Mouse (Mus musculus) lung, embryonic 16.5 days (tissue): Measurements from ENCODE around the gene Cdk19. TPM values are rescaled to one million over a fixed set of nuclear protein-coding genes. Genes with fewer than 3 reads are reported as not detected.

ENCODE experiments used
- ATAC-seq: fragments of 200-750 bp; cut with Nextera tagmentation; 2 replicates; pipeline ENCODE4 v1.8.0; 2017; ENCODE audit warnings: low read depth, mild to moderate bottlenecking, moderate library complexity
- H3K27ac ChIP-seq: fragments of 300-500 bp; sonication (generic); 2 replicates; pipeline ENCODE4 v1.5.1; 2014; ENCODE audit warnings: mild to moderate bottlenecking, control low read depth, low read length
- H3K27me3 ChIP-seq: fragments of 300-500 bp; sonication (generic); 2 replicates; pipeline ENCODE4 v1.6.1; 2014; ENCODE audit warnings: low read depth, low read length, mixed read lengths; ENCODE audit not compliant: control insufficient read depth, insufficient read depth
- H3K36me3 ChIP-seq: fragments of 300-500 bp; sonication (generic); 2 replicates; pipeline ENCODE4 v1.6.1; 2014; ENCODE audit warnings: low read length; ENCODE audit not compliant: control insufficient read depth, insufficient read depth
- H3K4me1 ChIP-seq: fragments of 300-500 bp; sonication (generic); replicated peaks from 2 replicates; pipeline ENCODE4 v1.6.1; 2014; ENCODE audit warnings: low read length, mixed read lengths; ENCODE audit not compliant: control insufficient read depth, insufficient read depth
- H3K4me2 ChIP-seq: fragments of 300-500 bp; sonication (generic); 2 replicates; pipeline ENCODE4 v1.6.1; 2014; ENCODE audit warnings: low read depth, low read length, control low read depth
- H3K4me3 ChIP-seq: fragments of 300-500 bp; sonication (generic); 2 replicates; pipeline ENCODE4 v1.5.1; 2014; ENCODE audit warnings: mild to moderate bottlenecking, low read length, control low read depth
- H3K9ac ChIP-seq: fragments of 300-500 bp; sonication (generic); 2 replicates; pipeline ENCODE4 v1.6.1; 2014; ENCODE audit warnings: low read length, control low read depth
- H3K9me3 ChIP-seq: fragments of 300-500 bp; sonication (generic); 2 replicates; pipeline ENCODE4 v1.6.1; 2016; ENCODE audit warnings: low read length; ENCODE audit not compliant: control insufficient read depth
- WGBS: fragments of 180-500 bp; shearing (Covaris S2); extraction: QIAGEN DNeasy Blood & Tissue Kit; methylation state at CpG from one replicate; pipeline ENCODE4 v1.1.7; 2014; 5-methylcytosine and 5-hydroxymethylcytosine counted together
- polyA plus RNA-seq: library from polyadenylated mRNA; unstranded; fragments of >200 nt; fragmentation: Nextera tagmentation; extraction: Ambion mirVana; gene quantifications from 2 replicates; pipeline ENCODE4 v1.2.1, GENCODE M21; 2015

The Cdk19 gene
- polyA plus RNA-seq, 1 experiment from 2014 or later: 9.8 TPM

DNA sequence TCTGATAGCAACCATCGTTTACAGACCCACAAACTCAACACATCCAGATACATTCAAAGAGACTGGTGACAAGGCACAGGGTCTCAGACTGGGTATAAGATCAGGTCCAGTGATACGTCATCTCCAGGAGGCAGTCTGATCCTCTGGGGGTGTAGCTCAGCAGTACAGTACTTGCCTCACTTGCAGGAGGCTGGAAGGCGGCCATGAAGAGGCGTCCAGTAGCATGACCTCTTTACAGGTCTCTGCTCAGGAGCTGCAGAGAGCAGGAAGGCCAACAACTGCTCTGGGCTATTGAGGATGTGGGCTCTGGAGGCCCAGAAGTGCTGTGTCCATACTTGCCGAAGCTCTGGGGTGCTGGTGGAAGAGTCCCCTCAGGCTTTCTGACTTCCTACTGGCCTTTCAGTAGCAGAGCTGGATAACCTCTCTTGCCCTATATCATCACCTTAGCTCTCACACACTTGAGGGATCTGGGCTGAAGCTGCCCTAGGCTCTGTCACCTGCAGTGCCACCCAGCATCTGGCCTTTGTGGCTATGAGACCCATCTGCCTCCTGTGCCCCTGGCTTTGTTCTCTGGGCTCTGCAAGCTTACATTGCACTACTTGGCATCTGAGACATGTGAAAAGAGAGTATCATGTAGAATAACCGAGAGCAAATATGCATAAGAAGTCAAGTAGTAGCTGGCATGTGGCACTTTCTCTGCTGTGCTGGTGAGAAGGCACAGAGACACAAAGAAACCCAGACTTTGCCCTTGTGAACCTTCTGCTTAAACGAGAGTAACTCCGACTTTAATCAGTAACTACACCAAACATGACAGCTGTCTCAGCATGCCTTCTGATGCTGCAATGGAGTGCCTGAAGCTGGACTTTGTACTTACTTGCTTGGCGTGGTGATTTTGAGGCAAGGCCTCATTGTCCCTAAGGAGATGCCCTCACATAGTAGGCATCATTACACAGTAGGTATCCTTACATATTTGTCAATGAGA is 155.1 kb downstream of the Cdk19 start:
- H3K4me3 ChIP-seq: no peak overlapping the region
- H3K9ac ChIP-seq: no peak overlapping the region
- ATAC-seq: no peak
- H3K4me2 ChIP-seq: no peak overlapping the region
- H3K27ac ChIP-seq: no peak overlapping the region
- peaks cover 3% of the 10 kb centered on the region; the same call in 1 of the 2 replicates for H3K4me1 ChIP-seq
- no peaks in the 10 kb centered on the region for H3K36me3 ChIP-seq
- H3K27me3 ChIP-seq: no peaks in the 10 kb centered on the region
- no peaks in the 10 kb centered on the region for H3K9me3 ChIP-seq
- 57% methylated on average over 9 of the region's 9 CpGs for WGBS

DNA sequence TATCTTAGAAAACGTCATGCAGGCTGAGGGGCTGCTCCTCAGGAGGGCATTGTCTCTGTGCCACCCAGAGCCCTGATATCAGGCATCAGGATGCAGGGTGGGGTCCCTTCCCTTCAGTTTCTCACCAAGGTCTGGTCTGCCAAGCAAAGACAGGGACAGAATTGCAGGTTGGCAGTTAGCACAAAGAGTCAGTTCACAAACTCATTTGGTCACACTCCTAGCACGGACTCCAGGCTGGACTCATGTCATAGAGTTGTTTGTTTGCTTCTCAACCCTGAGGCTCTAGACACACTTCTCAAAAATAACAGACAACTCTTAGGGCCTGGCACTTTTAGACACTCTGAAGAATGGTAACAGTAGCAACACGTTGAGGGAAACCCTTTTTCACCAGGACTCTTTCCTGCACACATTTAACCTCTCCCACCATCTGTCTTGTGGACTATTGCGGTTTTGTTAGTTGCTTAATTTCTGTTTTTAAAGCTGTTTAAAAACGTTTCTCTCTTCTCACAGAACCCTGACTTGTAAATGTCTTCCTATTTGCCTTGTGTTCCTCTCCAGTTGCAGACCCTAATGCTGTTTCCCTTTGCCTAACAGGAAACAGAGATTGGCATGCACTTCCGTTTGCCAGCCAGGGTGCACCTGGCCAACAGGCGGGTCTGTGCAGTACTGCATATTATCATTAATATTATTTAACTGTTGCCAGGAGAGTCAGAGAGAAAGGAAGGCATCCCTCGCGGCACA is 158.1 kb downstream of the Cdk19 start:
- no peaks in the 10 kb centered on the region for H3K27me3 ChIP-seq
- no peaks in the 10 kb centered on the region for H3K9me3 ChIP-seq
- H3K4me2 ChIP-seq: no peak overlapping the region
- H3K4me1 ChIP-seq: peaks cover 3% of the 10 kb centered on the region; the same call in 1 of the 2 replicates
- WGBS: 46% methylated on average over 9 of the region's 9 CpGs
- no peak overlapping the region for H3K9ac ChIP-seq
- no peak for ATAC-seq
- H3K4me3 ChIP-seq: no peak overlapping the region
- H3K36me3 ChIP-seq: no peaks in the 10 kb centered on the region
- H3K27ac ChIP-seq: peak overlapping the region; percentile 33

DNA sequence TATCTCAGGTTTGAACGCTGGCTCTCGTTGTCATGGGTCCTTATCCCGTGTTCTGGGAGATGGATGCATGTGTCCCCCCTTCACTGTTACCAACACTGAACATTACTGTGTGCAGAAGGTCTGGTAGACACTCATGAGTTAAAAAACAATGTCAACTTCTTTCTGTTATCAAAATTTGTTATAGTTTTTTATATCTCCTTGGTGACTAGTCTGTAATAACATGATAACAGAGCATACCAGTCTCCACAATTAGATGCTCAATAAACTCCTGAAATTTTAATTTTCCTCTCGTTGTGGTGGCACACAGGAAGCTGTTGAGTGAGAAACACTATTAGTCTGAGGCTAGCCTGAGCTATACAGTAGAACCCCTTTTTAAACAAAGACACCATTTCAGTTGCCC is 159.1 kb downstream of the Cdk19 start:
- H3K9me3 ChIP-seq: no peaks in the 10 kb centered on the region
- H3K36me3 ChIP-seq: no peaks in the 10 kb centered on the region
- no peak overlapping the region for H3K27ac ChIP-seq
- peaks cover 3% of the 10 kb centered on the region; the same call in 1 of the 2 replicates for H3K4me1 ChIP-seq
- no peak for ATAC-seq
- WGBS: 82% methylated on average over 4 of the region's 4 CpGs
- H3K4me3 ChIP-seq: no peak overlapping the region
- no peak overlapping the region for H3K4me2 ChIP-seq
- no peaks in the 10 kb centered on the region for H3K27me3 ChIP-seq
- H3K9ac ChIP-seq: no peak overlapping the region

DNA sequence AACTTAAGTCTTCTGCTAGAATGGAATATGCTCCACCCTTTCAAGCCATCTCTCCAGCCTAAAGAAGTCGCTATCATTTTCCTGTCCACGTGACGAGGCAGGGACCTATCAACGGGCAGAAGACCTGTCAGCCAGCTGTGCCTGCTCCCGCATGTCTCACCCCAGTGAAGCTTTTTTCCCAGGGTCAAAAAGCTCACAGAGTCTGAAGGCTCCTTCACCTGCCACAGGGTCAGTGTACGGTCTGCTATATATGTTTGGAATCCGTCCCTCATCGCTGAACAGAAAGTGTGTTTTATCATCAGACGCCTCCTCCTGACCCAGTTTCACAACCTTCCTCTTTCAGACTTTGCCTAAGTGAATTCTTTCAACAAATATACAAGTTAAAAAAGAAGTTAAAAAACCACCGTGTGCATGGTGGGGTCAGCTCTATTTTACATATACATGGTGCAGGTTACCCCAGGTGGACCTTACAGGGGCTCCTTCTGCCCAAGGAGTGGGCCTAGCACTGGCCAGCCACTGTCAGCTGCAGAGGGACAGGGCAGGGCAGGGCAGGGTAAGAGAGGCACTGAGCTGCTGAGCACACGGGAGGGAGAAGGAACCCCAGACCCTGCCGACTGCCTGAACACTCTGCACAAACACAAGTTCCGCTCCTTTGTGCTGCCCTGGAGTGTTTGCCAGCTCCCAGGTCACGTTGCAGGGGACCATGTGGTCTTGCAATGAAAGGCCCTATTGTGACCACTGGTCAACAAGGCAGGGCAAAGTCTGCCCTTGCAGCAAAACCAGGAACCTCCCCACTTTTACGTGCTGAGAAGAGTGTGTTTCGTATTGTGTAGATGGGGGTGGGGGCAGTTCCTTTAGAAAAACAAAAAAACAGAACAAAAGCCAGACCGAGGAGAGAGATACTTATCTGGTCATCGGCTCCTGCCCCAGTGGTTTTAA is 160.2 kb downstream of the Cdk19 start:
- no peaks in the 10 kb centered on the region for H3K36me3 ChIP-seq
- ATAC-seq: peak; percentile 85
- peak overlapping the region; percentile 45 for H3K27ac ChIP-seq
- H3K4me2 ChIP-seq: no peak overlapping the region
- peaks cover 3% of the 10 kb centered on the region; the same call in 1 of the 2 replicates for H3K4me1 ChIP-seq
- WGBS: 19% methylated on average over 18 of the region's 18 CpGs
- H3K9ac ChIP-seq: no peak overlapping the region
- no peaks in the 10 kb centered on the region for H3K9me3 ChIP-seq
- H3K27me3 ChIP-seq: no peaks in the 10 kb centered on the region
- H3K4me3 ChIP-seq: no peak overlapping the region

DNA sequence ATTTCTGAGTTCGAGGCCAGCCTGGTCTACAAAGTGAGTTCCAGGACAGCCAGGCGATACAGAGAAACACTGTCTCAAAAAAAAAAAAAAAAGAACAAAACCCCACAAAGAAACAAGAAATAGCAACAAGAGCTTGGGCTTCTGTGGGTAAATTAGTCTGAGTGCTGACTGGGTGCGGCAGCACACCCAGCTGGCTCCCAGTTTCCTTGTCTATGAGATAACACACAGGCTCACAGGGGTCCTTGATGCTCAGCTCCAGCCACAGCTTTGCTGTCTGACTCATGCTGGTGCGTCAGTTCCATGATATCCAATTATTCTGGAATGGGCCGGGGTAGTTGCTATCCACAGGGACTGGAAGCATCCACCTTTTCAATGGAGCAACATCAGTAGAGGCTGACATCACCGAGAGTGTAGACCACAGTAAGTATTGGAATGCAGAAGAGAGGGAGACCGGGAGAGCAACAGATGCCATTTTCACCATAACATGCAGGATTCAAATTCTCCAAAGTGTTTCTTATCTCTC is 161.4 kb downstream of the Cdk19 start:
- ATAC-seq: no peak
- Histone ChIP-seq H3K9ac (no peak overlapping the region), H3K9me3 (no peaks in the 10 kb centered on the region), H3K36me3 (no peaks in the 10 kb centered on the region), H3K27me3 (no peaks in the 10 kb centered on the region), H3K4me3 (no peak overlapping the region), H3K4me1 (0 out of 2 replicates have a peak, but pooled peaks cover 3% of the 10 kb centered on the region), H3K27ac (no peak overlapping the region), H3K4me2 (no peak overlapping the region)
- WGBS: 89% methylated on average over 7 of the region's 7 CpGs

DNA sequence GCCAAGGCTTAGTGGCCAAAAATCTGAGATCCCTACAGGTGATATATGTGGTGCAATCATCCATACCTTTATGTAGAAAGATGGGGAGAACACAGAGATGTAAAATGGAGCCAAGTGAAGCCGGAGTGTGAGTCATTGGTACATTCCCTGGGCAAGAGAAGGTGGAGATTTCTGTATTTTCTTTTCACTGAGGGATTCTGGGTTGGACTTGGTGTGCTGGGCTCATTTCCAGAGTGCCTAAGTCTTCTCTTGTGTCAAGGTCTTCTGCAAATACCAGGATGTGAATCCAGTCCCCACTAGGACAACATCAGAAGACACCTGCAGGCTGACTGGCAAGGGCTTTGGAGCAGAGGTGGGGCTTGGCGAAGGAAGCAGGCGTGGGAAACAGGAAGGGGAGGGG is 163.4 kb downstream of the Cdk19 start:
- no peak overlapping the region for H3K27ac ChIP-seq
- ATAC-seq: no peak
- no peaks in the 10 kb centered on the region for H3K27me3 ChIP-seq
- H3K4me1 ChIP-seq: no peaks in the 10 kb centered on the region
- H3K9me3 ChIP-seq: no peaks in the 10 kb centered on the region
- no peak overlapping the region for H3K4me3 ChIP-seq
- 83% methylated on average over 1 of the region's 3 CpGs for WGBS
- H3K36me3 ChIP-seq: no peaks in the 10 kb centered on the region
- no peak overlapping the region for H3K9ac ChIP-seq
- no peak overlapping the region for H3K4me2 ChIP-seq

DNA sequence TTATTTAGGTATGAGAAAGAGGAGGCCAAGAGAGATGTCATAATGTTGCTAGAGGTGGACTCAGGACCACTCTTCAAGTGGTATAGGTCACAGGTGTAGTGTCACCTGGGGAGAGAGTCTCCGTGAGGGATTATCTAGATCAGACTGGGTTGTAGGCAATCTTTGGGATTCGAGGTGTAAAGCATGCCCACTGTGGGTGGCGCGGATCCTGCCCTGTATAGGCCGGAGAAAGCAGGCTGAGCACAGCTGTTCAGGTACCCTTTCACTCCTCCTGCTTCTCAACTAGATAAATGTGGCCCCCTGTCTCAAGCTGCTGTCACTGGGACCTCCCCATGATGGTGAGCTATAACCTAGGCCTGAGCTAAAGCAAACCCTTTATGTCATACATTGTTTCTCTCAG is 171.0 kb downstream of the Cdk19 start:
- 0 out of 2 replicates have a peak, but pooled peaks have one; percentile 17 for ATAC-seq
- Histone ChIP-seq H3K36me3 (no peaks in the 10 kb centered on the region), H3K27me3 (no peaks in the 10 kb centered on the region), H3K27ac (peak overlapping the region; percentile 48; the same call in 1 of the 2 replicates), H3K4me1 (no peaks in the 10 kb centered on the region), H3K9me3 (no peaks in the 10 kb centered on the region), H3K4me2 (no peak overlapping the region), H3K4me3 (no peak overlapping the region), H3K9ac (no peak overlapping the region)
- WGBS: 90% methylated on average over 5 of the region's 5 CpGs

DNA sequence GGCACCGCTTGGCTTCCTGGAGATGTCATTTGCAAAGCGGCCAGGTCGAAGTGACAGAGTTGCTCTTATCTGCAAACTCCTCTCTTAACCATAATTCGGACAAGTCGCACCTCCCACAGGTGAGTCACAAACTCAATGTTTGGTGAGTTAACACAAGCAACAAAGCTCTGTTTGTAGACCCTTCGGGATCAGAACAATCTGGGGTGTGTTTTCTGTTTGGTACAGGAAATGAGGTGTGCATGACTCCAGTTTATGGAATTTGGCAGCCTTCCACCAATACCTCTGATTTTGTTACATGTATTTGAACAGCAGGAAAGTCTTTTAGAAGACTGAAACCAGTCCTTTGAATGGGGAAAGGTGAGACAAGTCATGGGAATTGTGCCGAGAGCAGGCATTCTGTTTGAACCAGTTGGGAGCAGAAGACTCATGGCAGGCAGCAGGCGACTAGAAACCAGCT is 171.9 kb downstream of the Cdk19 start:
- Histone ChIP-seq H3K4me1 (no peaks in the 10 kb centered on the region), H3K27ac (peak overlapping the region; percentile 48), H3K9me3 (no peaks in the 10 kb centered on the region), H3K27me3 (no peaks in the 10 kb centered on the region), H3K4me2 (no peak overlapping the region), H3K36me3 (no peaks in the 10 kb centered on the region), H3K4me3 (no peak overlapping the region), H3K9ac (no peak overlapping the region)
- peak; percentile 34; the same call in 1 of the 2 replicates for ATAC-seq
- 56% methylated on average over 8 of the region's 8 CpGs for WGBS
